Mouse (Mus musculus): ENCODE results near the gene Sp7. TPM values are rescaled to one million over a fixed set of nuclear protein-coding genes. Genes with fewer than 3 reads are reported as not detected.

The Sp7 gene
- polyA plus RNA-seq, 1 experiment from 2014 or later, result 2.3 TPM

- Histone ChIP-seq H3K27ac (replicated peaks; ENCODE audit: low read depth, low read length) (no peak overlapping the region), H3K9me3 (ENCODE audit: control insufficient read depth, low read length) (no peaks in the 10 kb centered on the region), H3K27me3 (ENCODE audit: control insufficient read depth, insufficient read depth, low read length) (no peaks in the 10 kb centered on the region), H3K9ac (ENCODE audit: low read length) (no peak overlapping the region), H3K36me3 (ENCODE audit: control insufficient read depth, insufficient read depth, low read length) (peaks cover 43% of the 10 kb centered on the region), H3K4me2 (ENCODE audit: low read depth, severe bottlenecking) (no peak overlapping the region), H3K4me3 (ENCODE audit: low read depth, low read length) (no peak overlapping the region), H3K4me1 (ENCODE audit: control insufficient read depth, insufficient read depth, low read length) (no peaks in the 10 kb centered on the region)
- 88% methylated on average over 9 of the region's 9 CpGs for WGBS
- ATAC-seq (ENCODE audit: insufficient number of reproducible peaks, low FRiP score, low TSS enrichment, low read depth) (no peak), DNase-seq (ENCODE audit: low spot score) (no peak)
Observed at GRCm38 (mm10) chr15:102308717-102309116, 58.3 kb downstream of the Sp7 start.

Other genes starting within 250 kb of the Sp7 start
- 7.2 and 10.0 TPM in 2 replicates for gene Spryd3, start 230.9 kb downstream of the Sp7 start, polyA plus RNA-seq (2014; fragmentation: Nextera tagmentation; extraction: Ambion mirVana)
- 0.17 and 0.57 TPM in 2 replicates for gene Igfbp6, start 222.8 kb downstream of the Sp7 start, polyA plus RNA-seq (2014; fragmentation: Nextera tagmentation; extraction: Ambion mirVana)
- 0.09 and 0.24 TPM in 2 replicates for gene Soat2, start 216.7 kb downstream of the Sp7 start, polyA plus RNA-seq (2014; fragmentation: Nextera tagmentation; extraction: Ambion mirVana)
- 67.5 and 71.1 TPM in 2 replicates for gene Zfp740, start 163.9 kb downstream of the Sp7 start, polyA plus RNA-seq (2014; fragmentation: Nextera tagmentation; extraction: Ambion mirVana)
- gene Csad, start 162.5 kb downstream of the Sp7 start, polyA plus RNA-seq (2014; fragmentation: Nextera tagmentation; extraction: Ambion mirVana), result 37.3 and 37.5 TPM in 2 replicates
- gene Itgb7, start 135.2 kb downstream of the Sp7 start, polyA plus RNA-seq (2014; fragmentation: Nextera tagmentation; extraction: Ambion mirVana), result 0.57 and 0.71 TPM in 2 replicates
- gene Rarg, start 109.7 kb downstream of the Sp7 start, polyA plus RNA-seq (2014; fragmentation: Nextera tagmentation; extraction: Ambion mirVana), result 118 and 119 TPM in 2 replicates
- gene Gm9918, start 96.6 kb downstream of the Sp7 start, polyA plus RNA-seq (2014; fragmentation: Nextera tagmentation; extraction: Ambion mirVana), result 0.88 and 1.1 TPM in 2 replicates
- gene Mfsd5, start 87.7 kb downstream of the Sp7 start, polyA plus RNA-seq (2014; fragmentation: Nextera tagmentation; extraction: Ambion mirVana), result 58.5 and 62.8 TPM in 2 replicates
- 43.3 and 46.9 TPM in 2 replicates for gene Espl1, start 70.9 kb downstream of the Sp7 start, polyA plus RNA-seq (2014; fragmentation: Nextera tagmentation; extraction: Ambion mirVana)
- 463 and 490 TPM in 2 replicates for gene Pfdn5, start 41.1 kb downstream of the Sp7 start, polyA plus RNA-seq (2014; fragmentation: Nextera tagmentation; extraction: Ambion mirVana)
- 122 and 133 TPM in 2 replicates for gene Myg1, start 35.5 kb downstream of the Sp7 start, polyA plus RNA-seq (2014; fragmentation: Nextera tagmentation; extraction: Ambion mirVana)
- gene Aaas, start 16.4 kb downstream of the Sp7 start, polyA plus RNA-seq (2014; fragmentation: Nextera tagmentation; extraction: Ambion mirVana), result 115 and 116 TPM in 2 replicates
- gene Sp1, start 39.0 kb upstream of the Sp7 start, polyA plus RNA-seq (2014; fragmentation: Nextera tagmentation; extraction: Ambion mirVana), result 11.8 and 13.3 TPM in 2 replicates
- not detected in 2 replicates for gene Amhr2, start 78.2 kb upstream of the Sp7 start, polyA plus RNA-seq (2014; fragmentation: Nextera tagmentation; extraction: Ambion mirVana)
- 79.5 and 80.9 TPM in 2 replicates for gene Prr13, start 91.8 kb upstream of the Sp7 start, polyA plus RNA-seq (2014; fragmentation: Nextera tagmentation; extraction: Ambion mirVana)
- gene Pcbp2, start 103.4 kb upstream of the Sp7 start, polyA plus RNA-seq (2014; fragmentation: Nextera tagmentation; extraction: Ambion mirVana), result 284 and 287 TPM in 2 replicates
- 6.1 TPM in 1 of 2 replicates, not detected in the other for gene Gm10337, start 136.5 kb upstream of the Sp7 start, polyA plus RNA-seq (2014; fragmentation: Nextera tagmentation; extraction: Ambion mirVana)
- gene Map3k12, start 149.9 kb upstream of the Sp7 start, polyA plus RNA-seq (2014; fragmentation: Nextera tagmentation; extraction: Ambion mirVana), result 14.3 and 18.2 TPM in 2 replicates
- gene Tarbp2, start 151.0 kb upstream of the Sp7 start, polyA plus RNA-seq (2014; fragmentation: Nextera tagmentation; extraction: Ambion mirVana), result 109 and 110 TPM in 2 replicates
- gene Npff, start 157.8 kb upstream of the Sp7 start, polyA plus RNA-seq (2014; fragmentation: Nextera tagmentation; extraction: Ambion mirVana), result 1.6 and 2.2 TPM in 2 replicates